21 mouse cellular contexts compared by ENCODE assay signal in genomic region chr13:111966113-111966512, GRCm38 (mm10).
DNase-seq lines count a peak whose midpoint lies in the region; ATAC-seq and TF ChIP-seq lines count a peak whose summit lies in the region.
"Had no signal": no experiment of that assay in that cellular context is flagged by ENCODE, and none has a peak within 500 bp of the region (broad histone marks: within the 10 kb centered on the region; RNA-seq: fewer than 3 reads in every experiment).

No protein-coding gene starts in this region.

- H3K4me3 ChIP-seq in kidney, adult 2 months (ENCODE audit: insufficient read depth, low read depth, low read length), result no peak overlapping the region
- H3K4me3 ChIP-seq in lung, embryonic 16.5 days (ENCODE audit: low read length), result no peak overlapping the region
- no peak overlapping the region for H3K4me3 ChIP-seq in stomach, embryonic 16.5 days (replicated peaks; ENCODE audit: low read length)
- H3K4me3 ChIP-seq: embryonic facial prominence, embryonic 15.5 days; forebrain, embryonic 10.5 days; heart, embryonic 13.5 days; layer of hippocampus, adult 2 months; midbrain, embryonic 10.5 days; neural tube, embryonic 12.5 days had no signal

- peak; percentile 77 to 89 for DNase-seq in adrenal gland, adult (ENCODE audit: inconsistent age in 2 of 2, low spot score in 1 of 2)
- no peak for DNase-seq in adrenal gland, postnatal 25 days
- peak; percentile 28 for DNase-seq in kidney, adult 2 months
- no peak for DNase-seq in kidney, postnatal 14 days
- no peak for DNase-seq in lung, postnatal 14 days
- DNase-seq in ovary, postnatal 10 days (ENCODE audit: low spot score), result no peak
- DNase-seq: cerebellum, postnatal 10 days; gastrocnemius, postnatal 14 days; heart, postnatal 4 days; left cerebral cortex, postnatal 4 days; lung, postnatal 36 days; right cerebral cortex, postnatal 14 days had no signal

- no peaks in the 10 kb centered on the region for H3K36me3 ChIP-seq in kidney, adult 2 months (ENCODE audit: control insufficient read depth, insufficient read depth, low read length)
- no peaks in the 10 kb centered on the region for H3K36me3 ChIP-seq in lung, embryonic 16.5 days (ENCODE audit: control insufficient read depth, insufficient read depth, low read length)
- H3K36me3 ChIP-seq in stomach, embryonic 16.5 days (ENCODE audit: control insufficient read depth, insufficient read depth, low read length), result no peaks in the 10 kb centered on the region
- H3K36me3 ChIP-seq: embryonic facial prominence, embryonic 15.5 days; forebrain, embryonic 10.5 days; heart, embryonic 13.5 days; midbrain, embryonic 10.5 days; neural tube, embryonic 12.5 days had no signal

- TF ChIP-seq POLR2A in kidney, adult 2 months (IDR thresholded peaks at IDR 0.05; ENCODE audit: low read depth, low read length), result no peak

- peaks cover 33% of the 10 kb centered on the region for H3K4me1 ChIP-seq in kidney, adult 2 months (ENCODE audit: control insufficient read depth, insufficient read depth, low read length)
- H3K4me1 ChIP-seq in lung, embryonic 16.5 days (replicated peaks; ENCODE audit: control insufficient read depth, insufficient read depth, low read length), result peaks cover 17% of the 10 kb centered on the region
- H3K4me1 ChIP-seq in stomach, embryonic 16.5 days (ENCODE audit: control insufficient read depth, insufficient read depth, low read length), result peaks cover 14% of the 10 kb centered on the region
- H3K4me1 ChIP-seq: embryonic facial prominence, embryonic 15.5 days; midbrain, embryonic 10.5 days had no signal

- H3K27ac ChIP-seq in kidney, adult 2 months (ENCODE audit: insufficient read depth, low read depth, low read length), result peak overlapping the region; percentile 91
- peak overlapping the region; percentile 30 for H3K27ac ChIP-seq in lung, embryonic 16.5 days (ENCODE audit: low read length)
- peak overlapping the region; percentile 5; the same call in 1 of the 2 replicates for H3K27ac ChIP-seq in stomach, embryonic 16.5 days (ENCODE audit: low read length)
- H3K27ac ChIP-seq: embryonic facial prominence, embryonic 15.5 days; forebrain, embryonic 10.5 days; heart, embryonic 13.5 days; layer of hippocampus, adult 2 months; midbrain, embryonic 10.5 days; neural tube, embryonic 12.5 days had no signal

- H3K9ac ChIP-seq in lung, embryonic 16.5 days (ENCODE audit: low read length), result no peak overlapping the region
- H3K9ac ChIP-seq in stomach, embryonic 16.5 days (ENCODE audit: low read length), result no peak overlapping the region
- H3K9ac ChIP-seq: embryonic facial prominence, embryonic 15.5 days; heart, embryonic 13.5 days; neural tube, embryonic 12.5 days had no signal

- no peaks in the 10 kb centered on the region for H3K27me3 ChIP-seq in kidney, adult 2 months (replicated peaks; ENCODE audit: control insufficient read depth, insufficient read depth, low read length)
- no peaks in the 10 kb centered on the region for H3K27me3 ChIP-seq in lung, embryonic 16.5 days (ENCODE audit: control insufficient read depth, insufficient read depth, low read depth, low read length)
- no peaks in the 10 kb centered on the region for H3K27me3 ChIP-seq in stomach, embryonic 16.5 days (ENCODE audit: control insufficient read depth, insufficient read depth, low read length)
- H3K27me3 ChIP-seq: embryonic facial prominence, embryonic 15.5 days; heart, embryonic 13.5 days; neural tube, embryonic 12.5 days had no signal

- H3K4me2 ChIP-seq in lung, embryonic 16.5 days (ENCODE audit: low read depth, low read length), result no peak overlapping the region
- no peak overlapping the region for H3K4me2 ChIP-seq in stomach, embryonic 16.5 days (ENCODE audit: low read depth, low read length)
- H3K4me2 ChIP-seq: embryonic facial prominence, embryonic 15.5 days; heart, embryonic 13.5 days; liver, embryonic 11.5 days; neural tube, embryonic 12.5 days had no signal

- peak; percentile 21; the same call in 1 of the 2 replicates for ATAC-seq in lung, embryonic 16.5 days (ENCODE audit: low read depth)
- peak; percentile 73; the same call in 1 of the 2 replicates for ATAC-seq in stomach, embryonic 16.5 days (ENCODE audit: insufficient read depth, low FRiP score)

- no peak for TF ChIP-seq CTCF in kidney, adult 2 months (conservative IDR thresholded peaks at IDR 0.05; ENCODE audit: insufficient read depth, insufficient read length, low read depth, low read length)

- H3K9me3 ChIP-seq in lung, embryonic 16.5 days (ENCODE audit: control insufficient read depth, low read length), result no peaks in the 10 kb centered on the region
- H3K9me3 ChIP-seq in stomach, embryonic 16.5 days (replicated peaks; ENCODE audit: control insufficient read depth, low read length), result no peaks in the 10 kb centered on the region
- H3K9me3 ChIP-seq: embryonic facial prominence, embryonic 15.5 days; forebrain, embryonic 10.5 days; heart, embryonic 13.5 days; midbrain, embryonic 10.5 days; neural tube, embryonic 12.5 days had no signal

- 56% methylated on average over 6 of the region's 6 CpGs for whole genome bisulfite sequencing in kidney, adult 2 months
- 33% methylated on average over 6 of the region's 6 CpGs for WGBS in lung, embryonic 16.5 days
- 35% methylated on average over 6 of the region's 6 CpGs for WGBS in stomach, embryonic 16.5 days

Comparison
In these comparisons a context has a peak if more than half of its experiments do, and no peak if none do; other contexts are left out.
1. DNase-seq: peak in adrenal gland, adult (2 of 2) and kidney, adult 2 months (single experiment); none in adrenal gland, postnatal 25 days (single experiment), kidney, postnatal 14 days (single experiment), lung, postnatal 14 days (single experiment) and ovary, postnatal 10 days (single experiment).
2. H3K27ac ChIP-seq: peak in every context shown above with its lines; median percentile 91 in kidney, adult 2 months; 30 in lung, embryonic 16.5 days; 5 in stomach, embryonic 16.5 days.